Mouse (Mus musculus) spleen, postnatal 14 days (tissue): ENCODE data around the gene Nr2f2.

Source experiments
- DNase-seq, 2 experiments: peaks; one replicate each; pipeline ENCODE4 v3.0.0; 2021 to 2022; ENCODE audit warnings: low spot score in 2 of 2

Nr2f2 gene

DNA sequence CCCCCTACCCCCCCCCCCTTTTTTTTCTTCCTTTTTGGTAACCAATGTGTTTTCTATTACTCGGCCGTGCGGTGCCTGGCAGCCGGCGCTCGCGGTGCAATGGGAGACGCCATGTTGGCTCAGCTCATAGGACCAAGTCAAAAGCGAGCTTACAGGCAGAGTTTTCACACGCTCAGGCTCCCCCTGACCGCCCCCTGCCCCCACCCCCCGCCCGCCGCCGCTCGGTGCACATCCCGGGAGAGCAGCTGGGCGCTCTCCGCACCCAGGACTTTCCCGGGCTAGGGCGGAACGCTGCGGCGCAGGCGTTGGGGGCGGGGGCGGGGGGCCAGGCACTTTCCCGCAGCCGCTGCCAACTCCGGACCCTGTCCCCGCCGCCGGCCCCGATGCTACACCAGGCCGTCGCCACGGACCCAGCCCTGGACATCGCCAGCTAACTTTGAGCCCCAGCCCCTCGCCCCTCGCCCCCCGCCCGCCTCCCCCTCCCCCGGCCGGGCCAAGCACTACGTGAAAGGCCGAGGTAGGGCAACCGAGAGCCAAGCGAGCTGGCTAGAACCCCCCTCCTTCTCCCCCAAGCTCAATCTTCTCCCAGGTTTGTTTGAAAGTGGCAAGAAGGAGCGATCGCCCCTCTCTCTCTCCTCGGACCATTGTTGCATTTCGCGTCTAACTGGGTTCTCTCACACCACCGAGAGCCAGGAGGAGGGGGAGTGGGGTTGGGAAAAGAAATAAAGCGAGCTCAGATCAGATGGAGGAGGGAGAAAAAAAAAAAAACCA, 15.6 kb downstream of the Nr2f2 start:
- DNase-seq = no peak

DNA sequence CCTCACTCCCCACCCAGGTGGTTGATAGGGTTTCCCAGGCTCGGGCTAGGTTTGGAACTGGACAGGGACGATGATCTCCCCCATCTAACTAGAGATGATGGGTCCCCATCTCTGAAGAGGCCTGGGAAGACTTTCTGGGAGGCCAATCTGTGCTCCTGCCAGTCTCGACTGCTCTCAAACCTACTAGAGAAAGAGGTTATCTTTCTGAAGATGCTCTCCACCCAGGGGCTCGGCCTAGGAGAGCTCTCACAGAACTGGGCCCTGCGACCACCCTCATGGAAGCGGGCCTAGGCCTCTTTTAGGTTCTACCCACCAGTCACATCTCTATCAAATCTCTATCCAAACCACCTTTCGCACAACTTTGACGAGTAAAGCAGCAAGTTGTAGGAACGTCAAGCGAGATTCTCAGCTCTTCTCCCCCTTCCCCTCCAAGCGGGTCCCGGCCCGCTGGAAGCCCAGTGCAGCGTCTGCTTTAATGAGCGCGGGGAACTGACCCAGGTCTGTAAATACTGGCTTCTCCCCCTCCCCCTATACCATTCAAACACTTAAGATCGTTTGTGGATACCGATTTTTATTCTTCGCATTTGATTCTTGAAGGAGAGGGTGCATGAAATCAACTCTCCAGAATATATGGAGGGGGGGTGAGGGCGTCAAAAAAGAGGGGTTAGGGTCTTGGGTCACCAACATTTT, 16.4 kb downstream of the Nr2f2 start:
- no peak for DNase-seq

DNA sequence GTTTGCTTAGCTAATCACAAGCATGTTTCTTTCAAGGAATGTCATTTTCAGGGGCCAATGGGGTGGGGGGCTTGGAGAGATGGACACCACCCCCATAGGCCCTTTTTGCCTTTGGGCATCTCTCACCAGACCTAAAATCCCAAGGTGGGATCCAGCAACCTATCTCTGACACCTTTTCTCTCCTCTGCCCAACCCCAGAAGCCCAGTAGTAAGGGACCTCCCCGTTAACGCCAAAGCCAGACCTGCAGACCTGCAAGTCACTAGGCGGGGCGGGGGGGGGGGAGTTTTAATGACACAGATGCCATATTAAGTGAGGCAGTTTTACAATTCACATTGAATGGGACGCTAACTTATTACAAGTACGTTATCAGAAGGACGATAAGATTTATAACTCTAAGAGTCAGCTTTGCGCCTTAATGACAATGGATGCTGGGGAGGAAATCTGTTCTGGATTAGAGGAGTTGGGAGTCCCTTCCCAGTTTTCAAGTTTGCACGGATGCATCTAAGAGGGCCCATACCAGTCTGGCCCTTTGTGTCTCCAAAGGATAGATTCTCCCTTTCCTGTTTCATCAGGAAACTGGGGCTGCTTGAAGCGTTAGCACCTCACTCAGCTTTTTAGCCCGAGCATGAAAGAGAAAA, 17.4 kb downstream of the Nr2f2 start:
- no peak for DNase-seq

DNA sequence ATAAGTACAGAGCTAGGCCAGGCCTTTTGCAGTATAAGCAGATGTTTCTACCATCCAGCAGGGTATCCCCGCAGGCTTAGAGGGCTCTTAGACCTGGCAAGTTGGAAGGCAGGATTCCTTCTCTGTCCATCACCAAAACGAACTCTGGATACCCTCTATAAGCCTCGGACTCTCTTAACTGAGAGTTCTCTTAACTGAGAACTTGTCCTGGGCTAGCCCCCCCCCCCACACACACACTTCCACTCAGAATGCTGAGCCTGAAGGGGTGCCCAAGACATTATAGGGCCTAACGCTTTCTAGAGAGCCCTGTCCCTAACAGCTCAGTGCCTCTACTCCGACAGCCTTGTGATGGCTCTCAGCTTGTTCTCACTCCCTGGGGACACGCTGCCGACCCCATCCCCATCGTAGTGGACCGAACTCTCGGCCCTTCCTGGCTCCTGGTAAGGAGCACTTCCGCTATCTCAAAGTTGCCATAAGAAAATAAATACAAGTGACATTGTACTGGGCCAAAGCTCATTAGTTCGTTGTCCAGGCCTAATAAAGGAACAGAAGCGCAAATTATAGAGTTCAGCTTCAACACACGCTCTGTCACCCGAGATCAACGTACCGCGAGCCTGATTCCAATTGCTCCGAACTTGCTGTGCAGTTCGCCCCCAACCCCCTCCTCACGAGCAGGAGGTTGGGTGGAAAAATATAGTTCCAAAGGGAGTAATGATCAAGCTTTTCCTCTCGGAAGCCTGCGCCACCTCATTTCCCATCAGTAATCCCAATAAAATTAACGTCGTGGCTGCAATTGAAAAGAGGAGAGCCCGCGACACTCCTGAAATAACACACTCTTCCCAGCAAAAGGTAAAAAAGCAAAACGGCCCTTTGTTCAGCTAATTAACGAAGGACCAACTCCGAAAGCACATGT, 18.2 kb downstream of the Nr2f2 start:
- DNase-seq = no peak

DNA sequence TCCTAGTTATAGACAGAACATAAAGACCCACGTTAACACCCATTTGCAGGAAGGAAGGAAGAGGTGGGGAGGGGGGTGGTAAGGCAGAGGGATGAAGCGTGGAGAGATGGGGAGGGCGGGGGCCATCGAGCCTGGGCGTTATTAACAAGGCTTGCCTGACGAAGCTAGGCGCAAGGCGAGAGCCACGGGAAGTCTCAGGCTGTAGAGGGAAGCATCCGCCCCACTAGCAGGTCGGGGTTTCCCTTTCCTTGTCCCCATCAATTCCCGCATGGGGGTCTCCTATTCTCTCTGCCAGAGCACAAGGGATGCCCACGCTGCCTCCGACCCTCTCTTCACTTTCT, 18.9 kb downstream of the Nr2f2 start:
- DNase-seq = no peak

DNA sequence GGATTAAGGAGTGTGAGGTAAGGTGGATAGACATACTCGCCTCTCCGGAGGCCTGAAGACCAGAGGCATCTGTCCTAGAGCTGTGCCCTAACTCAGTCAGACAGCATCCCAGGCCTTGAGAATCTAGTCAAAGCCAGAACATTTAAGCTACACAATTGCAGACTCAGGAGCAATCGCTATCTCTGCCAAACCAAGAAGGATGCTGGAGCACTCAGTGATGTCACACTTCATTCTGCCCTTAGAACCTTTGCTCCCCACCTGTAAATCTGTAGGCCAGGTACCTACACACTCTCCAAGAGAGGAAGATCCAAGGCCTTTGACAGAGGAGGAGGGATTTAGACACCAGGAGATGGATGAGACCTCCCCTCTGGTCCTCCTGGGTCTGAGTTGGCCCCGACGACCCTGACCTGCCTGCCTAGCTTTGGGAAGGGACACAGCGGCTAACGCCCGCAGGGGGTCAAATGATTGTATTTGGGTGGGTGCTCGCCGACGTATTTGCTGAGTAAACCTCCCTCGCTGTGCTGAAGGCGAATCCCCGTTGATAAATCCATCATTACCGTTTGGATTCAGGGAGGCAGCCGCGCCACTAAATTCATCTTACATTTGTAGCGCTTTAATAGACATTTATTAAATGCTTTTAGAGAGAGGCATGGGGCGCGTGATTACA, 19.5 kb downstream of the Nr2f2 start:
- DNase-seq = no peak

DNA sequence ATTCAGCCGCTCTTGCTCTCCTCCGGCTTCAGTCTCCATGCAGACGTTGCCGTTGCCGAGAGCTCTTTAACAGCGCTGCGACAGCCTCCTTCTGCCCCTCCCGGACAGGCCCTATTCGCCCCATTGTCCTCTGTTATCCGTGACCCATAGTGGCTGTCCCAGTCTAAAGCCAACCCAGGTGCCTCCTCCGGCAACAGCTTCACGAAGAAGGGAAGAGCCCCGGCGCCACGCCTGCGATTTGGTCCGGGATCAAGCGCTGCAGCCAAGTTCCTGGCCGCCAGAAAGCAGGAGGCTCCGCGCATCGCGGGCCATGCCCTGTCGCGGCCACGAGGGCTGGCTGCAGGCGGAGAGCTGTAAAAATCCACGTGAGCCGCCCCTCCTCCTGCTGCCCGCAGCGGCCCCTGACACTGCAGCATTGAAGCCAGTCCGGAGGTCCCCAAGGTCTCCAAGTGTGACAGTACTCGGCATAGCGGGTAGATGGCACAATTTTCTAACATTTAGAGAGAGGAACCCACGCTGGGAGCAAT, 20.5 kb downstream of the Nr2f2 start:
- no peak for DNase-seq

DNA sequence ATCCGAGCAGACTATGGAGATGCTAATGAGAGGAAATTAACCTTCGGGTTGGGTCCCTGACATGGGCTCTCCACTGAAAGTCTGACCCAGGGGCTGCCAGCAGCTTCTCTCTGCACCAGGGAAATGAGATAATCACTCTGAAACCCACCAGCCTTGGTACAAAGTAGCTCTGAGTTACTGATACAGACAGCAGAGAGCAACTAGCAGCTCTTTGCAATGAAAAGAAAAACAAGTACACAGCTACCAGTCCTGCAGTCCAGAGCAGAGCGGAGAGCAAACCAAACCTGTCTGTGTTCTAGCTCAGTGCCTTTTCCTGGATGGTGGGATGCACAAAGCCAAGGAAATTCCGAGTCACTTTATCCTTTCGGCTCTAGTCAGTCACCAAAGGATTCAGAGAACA, 23.1 kb downstream of the Nr2f2 start:
- DNase-seq = no peak

DNA sequence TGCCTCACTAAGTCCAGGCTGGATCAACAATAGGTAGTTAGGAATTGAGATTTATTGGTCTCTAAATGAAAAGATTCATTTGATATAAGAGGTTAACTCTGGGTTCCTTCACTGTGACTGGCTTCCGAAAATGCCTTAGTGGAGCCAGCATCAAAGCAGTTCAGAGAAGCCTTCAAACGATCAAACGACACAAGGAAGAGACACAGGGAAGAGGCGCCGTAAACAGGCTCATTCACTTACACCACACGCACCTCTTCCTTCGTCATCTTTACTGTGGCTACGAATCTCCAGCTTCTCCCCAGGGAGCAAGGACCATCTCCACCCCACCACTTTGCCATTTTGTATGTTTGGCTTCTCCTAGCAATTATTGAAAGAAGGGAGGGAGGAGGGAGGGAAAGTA, 23.8 kb downstream of the Nr2f2 start:
- no peak for DNase-seq

DNA sequence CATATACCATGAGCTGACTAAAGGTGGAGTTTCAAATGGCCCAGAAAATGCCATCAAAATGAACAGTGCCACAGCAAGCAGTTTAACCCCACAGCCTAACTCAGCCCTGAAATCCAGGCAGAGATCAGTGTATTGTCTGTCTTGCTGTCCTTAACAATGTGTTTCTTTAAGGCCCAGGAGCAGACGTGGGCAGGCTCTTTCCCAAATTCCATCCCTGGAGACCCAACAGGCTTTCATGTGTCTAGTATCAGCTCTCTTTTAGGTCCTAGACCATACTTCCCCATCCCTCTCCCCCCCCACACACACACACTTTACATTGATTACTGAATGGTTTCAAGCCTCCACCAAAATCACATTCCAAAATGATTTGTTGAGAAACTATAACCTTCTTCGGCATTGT, 24.5 kb downstream of the Nr2f2 start:
- no peak for DNase-seq

DNA sequence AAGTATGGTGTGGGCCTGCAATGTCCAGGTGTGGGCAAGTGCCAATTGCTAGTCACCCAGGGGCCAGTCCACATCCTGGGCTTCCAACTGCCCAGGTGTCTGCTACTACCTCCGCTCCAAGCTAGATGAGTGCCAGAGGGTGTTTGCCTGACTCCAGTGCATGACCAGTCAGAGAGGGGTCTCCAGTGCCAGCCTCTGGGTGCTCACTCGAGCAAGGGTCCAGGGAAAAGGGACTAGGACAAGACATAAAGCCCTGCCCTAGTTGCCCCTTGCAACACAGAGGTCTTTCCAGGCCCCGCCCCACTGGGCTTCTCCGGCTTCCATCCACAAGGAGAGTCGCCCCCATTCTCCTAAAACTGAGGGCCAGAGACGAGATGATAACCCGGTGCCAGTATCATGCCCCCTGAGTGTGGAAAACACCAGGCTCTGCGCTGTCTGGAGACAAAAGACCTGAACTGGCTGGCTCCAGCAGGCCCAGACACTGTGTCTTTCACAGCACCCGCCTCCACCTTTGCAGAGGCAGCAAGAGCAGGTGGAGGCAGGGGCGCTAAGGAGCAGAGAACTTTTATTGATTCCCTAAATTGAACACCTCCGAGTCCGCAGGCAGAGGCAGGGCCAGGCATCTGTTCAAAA, 26.4 kb downstream of the Nr2f2 start:
- DNase-seq = no peak

DNA sequence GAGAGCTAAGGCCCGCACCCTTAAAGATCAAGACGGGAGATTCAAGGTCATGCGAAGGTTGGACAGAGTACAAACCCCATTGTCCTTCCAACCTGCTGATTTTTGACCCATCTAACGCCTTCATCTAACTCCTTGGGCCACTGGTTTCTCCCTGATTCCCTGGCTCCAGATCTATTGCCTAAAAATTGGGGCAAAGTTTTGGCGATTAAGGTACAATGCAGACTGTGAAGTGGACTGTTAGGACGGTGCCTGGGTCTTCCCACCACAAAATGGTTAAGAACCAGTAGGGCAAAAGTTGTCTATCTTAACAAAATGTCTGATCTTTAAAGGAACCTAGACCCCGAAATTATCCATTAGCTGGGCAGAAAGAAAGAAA, 28.3 kb downstream of the Nr2f2 start:
- DNase-seq = no peak

DNA sequence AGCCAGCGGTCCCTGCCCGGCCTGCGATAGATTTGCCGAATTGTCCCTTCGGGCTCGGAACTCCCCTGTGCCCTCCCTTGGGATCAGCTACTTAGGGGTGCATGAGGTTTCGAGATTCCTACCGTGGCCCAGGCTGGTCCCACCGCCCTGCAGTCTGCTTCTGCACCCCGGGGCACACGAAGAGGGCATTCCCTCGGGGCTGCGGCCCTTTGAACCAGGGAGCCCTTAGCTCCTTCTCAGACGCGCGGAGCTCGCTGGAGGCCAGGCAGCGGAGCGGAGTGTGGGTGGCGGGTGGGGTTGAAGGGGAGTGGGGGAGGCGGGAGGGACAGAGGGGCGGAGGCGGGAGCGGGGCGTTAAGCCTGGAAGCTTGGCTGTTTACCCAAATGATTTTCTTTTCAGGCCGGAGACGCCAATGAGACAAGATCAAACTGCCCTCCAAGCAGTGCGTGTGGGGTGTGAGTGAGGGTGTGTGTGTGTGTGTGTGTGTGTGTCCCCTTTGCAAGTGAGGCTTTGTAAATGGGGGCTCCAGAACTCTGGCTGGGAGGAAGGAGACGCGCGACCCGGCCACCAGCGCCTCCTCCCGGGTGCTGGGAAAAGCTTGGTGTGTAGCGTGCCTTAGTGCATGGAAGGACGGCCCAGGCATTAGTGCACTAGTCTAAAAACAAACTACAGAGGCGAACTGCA, 28.8 kb downstream of the Nr2f2 start:
- DNase-seq = no peak

DNA sequence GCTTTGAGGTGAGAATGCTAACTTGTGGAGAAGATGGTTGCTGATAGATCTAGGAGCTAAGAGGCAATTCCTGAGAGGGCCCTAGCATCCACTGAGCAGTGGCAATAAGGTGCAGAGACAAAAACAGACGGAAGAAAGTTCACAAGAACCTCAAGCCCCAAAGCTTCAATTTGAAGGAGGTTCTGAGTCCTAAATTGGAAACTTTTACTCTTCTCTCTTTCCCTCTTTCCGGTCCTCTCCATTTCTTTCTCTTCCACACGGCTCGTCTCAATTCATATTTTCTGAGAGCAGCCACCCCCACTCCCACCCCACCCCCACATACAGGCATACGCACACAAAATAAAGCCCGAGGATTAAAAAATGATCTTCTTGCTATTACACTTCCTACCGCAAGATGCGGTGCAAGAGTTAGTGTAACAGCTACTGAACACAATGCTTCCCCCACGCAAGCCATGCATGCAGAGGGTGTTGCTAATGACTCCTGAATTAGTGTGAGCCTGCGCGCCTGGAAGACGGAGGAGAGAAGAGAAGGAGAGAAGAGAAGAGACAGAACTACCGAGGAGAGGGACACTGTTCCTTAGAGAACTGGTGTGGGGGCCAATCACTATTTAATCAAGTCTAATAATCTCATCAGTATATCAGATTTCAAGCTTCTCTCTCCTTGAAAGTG, 29.8 kb downstream of the Nr2f2 start:
- no peak for DNase-seq

DNA sequence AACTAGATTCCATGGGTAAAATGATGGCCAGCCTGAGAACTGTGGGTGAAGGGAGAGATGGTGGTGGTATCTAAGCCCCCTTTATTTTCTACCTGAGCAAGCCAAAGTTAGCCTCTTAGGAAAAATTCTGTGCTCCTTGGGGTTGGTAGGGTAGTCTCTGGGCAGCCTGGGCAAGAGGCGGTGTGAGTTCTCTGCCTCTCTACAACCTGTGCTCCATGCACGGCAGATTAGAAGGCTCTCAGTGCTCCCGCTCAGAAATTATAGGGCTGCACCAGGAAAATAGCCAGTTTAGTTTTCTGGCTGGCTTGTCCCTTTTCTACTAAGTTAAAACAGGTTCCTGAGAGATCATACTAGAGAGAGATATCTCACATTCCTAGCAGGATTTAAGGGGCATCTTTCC, 30.4 kb downstream of the Nr2f2 start:
- DNase-seq = no peak

DNA sequence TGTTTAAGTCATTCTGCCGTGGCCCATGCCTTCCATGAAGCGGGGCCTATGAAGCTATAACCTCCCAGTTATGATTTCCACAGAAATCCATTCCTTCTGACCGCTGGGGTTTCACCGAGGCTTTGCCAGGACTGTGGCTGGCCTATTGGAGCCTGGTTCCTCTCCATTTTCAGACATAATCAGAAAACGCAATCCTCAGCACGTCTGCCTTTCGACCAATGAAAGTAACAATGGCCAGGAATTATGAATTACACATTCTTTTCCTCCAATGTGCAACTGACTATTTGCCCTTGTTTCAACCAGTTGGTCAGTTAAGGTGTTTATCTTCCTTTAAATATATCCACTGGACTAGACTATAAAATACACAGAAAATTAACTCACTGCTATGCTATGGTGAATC, 31.1 kb downstream of the Nr2f2 start:
- DNase-seq = no peak

DNA sequence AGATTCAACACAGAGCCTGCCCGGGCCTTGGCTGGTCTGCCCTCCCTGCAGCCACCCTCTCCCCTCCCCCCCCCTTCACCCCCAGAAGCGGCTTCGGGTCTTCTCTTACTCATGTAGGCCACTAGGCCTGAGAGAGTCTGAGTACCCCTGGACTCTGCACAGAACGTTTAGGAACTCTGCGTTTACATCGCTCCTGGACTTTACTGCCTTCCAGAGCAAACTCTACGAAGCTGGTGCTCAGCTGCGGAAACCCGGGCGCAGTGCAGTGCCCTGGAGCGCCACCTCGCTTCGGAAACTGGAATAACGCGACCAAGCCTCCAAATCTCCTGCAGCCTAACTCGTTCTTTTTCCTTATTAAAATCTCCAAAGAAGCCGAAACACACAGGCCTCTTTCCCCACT, 31.7 kb downstream of the Nr2f2 start:
- no peak for DNase-seq

DNA sequence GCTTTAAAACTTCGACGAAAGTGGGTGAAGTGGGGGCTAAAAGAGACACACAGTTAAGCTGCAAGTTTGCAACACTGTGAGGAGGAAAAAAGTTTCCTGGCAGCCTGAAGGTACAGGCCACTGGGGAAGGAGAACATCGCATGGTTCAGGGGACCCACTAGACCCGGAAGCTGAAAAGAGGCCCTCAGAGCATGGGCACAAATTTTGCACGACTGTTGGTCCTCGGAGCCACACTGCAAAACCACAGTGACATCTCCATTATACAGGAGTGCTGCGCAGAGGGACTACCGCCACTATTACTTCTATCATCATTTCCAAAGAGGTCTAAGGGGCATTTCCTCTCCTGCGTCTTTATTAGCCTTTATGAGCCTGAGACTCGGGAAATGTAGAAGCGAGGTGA, 32.7 kb downstream of the Nr2f2 start:
- DNase-seq = no peak

DNA sequence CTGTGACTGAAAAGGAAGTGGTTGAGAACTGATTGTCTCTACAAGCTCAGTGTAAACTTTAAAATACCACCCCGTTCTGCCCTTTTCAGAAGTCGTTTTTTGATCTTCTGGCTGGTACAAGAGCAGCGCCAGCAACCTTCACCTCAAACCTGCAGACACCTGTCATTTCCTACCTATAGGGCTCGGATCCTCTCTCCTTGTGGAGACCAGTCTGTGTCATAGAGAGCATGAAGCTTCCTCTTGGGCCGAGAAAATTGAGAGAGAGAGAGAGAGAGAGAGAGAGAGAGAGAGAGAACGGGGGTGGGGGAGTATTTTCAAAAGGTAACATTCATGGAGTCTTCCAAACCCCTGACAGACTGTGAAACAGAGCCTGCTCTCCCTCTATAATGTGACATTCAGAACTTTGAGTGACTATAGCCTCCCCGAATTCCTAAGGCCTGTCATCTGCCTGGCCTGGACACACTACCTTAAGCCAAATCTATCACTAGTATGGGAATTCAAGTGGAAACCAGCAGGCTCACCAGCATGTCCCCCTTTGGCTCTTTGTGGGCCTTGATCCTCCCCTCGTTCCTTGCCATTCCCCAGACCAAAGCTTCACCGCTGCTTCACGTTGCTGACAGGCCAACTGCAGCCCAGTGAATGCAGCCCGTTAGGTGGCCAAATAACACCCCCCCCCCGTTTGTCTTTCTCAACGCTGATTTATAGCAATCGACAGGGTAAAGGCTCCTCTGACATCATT, 33.4 kb downstream of the Nr2f2 start:
- no peak for DNase-seq
